In genomic region chr5:122286191-122286590, GRCm38 (mm10) we compare ENCODE assay signal across 8 mouse cellular contexts. TPM values are rescaled to one million over a fixed set of nuclear protein-coding genes. Genes with fewer than 3 reads are reported as not detected.
DNase-seq lines count a peak whose midpoint lies in the region; ATAC-seq lines count a peak whose summit lies in the region.

No protein-coding gene starts in this region.

- DNase-seq in limb, embryonic 11.5 days (ENCODE audit: low spot score): no peak
- DNase-seq in limb, embryonic 10.5 days (ENCODE audit: low spot score): no peak
- no peak for DNase-seq in right cerebral cortex, adult 2 months (ENCODE audit: low spot score in 2 of 2)
- no peak for DNase-seq in T-cell, adult 2 months (ENCODE audit: low spot score)
- DNase-seq in embryo, embryonic 10 days (ENCODE audit: low spot score): no peak

- H3K4me1 ChIP-seq in limb, embryonic 11.5 days (ENCODE audit: control insufficient read depth, insufficient read depth, low read length): peaks cover 12% of the 10 kb centered on the region
- H3K4me1 ChIP-seq in limb, embryonic 10.5 days: peaks cover 22% of the 10 kb centered on the region
- peaks cover 15% of the 10 kb centered on the region for H3K4me1 ChIP-seq in forebrain, embryonic 13.5 days
- H3K4me1 ChIP-seq in limb, embryonic 12.5 days (replicated peaks): peaks cover 15% of the 10 kb centered on the region
- H3K4me1 ChIP-seq in stomach, embryonic 15.5 days: peaks cover 22% of the 10 kb centered on the region

- 0 out of 2 replicates have a peak overlapping the region, but pooled peaks have one; percentile 3 for H3K4me3 ChIP-seq in limb, embryonic 11.5 days (ENCODE audit: low read depth, low read length)
- no peak overlapping the region for H3K4me3 ChIP-seq in limb, embryonic 10.5 days
- H3K4me3 ChIP-seq in forebrain, embryonic 13.5 days: peak overlapping the region; percentile 76; the same call in 1 of the 2 replicates
- H3K4me3 ChIP-seq in limb, embryonic 12.5 days (replicated peaks): 0 out of 2 replicates have a peak overlapping the region, but pooled peaks have one; percentile 4
- H3K4me3 ChIP-seq in stomach, embryonic 15.5 days (replicated peaks): peak overlapping the region; percentile 99; the same call in 1 of the 2 replicates

- H3K9ac ChIP-seq in limb, embryonic 11.5 days (ENCODE audit: low read length): no peak overlapping the region
- H3K9ac ChIP-seq in forebrain, embryonic 13.5 days: no peak overlapping the region; the same call in 1 of the 2 replicates
- H3K9ac ChIP-seq in limb, embryonic 12.5 days (replicated peaks): no peak overlapping the region
- no peak overlapping the region for H3K9ac ChIP-seq in stomach, embryonic 15.5 days

- ATAC-seq in limb, embryonic 11.5 days (ENCODE audit: insufficient number of reproducible peaks, low FRiP score, low TSS enrichment, low read depth): no peak
- no peak for ATAC-seq in forebrain, embryonic 13.5 days
- ATAC-seq in limb, embryonic 12.5 days (ENCODE audit: insufficient number of reproducible peaks, insufficient read depth, low FRiP score, low TSS enrichment, low read depth): no peak
- ATAC-seq in stomach, embryonic 15.5 days (ENCODE audit: insufficient read depth, low FRiP score, low read depth): no peak

- WGBS in limb, embryonic 11.5 days: 82% methylated on average over 10 of the region's 10 CpGs
- 86% methylated on average over 10 of the region's 10 CpGs for WGBS in limb, embryonic 10.5 days
- WGBS in forebrain, embryonic 13.5 days: 84% methylated on average over 10 of the region's 10 CpGs
- 81% methylated on average over 10 of the region's 10 CpGs for WGBS in limb, embryonic 12.5 days
- WGBS in stomach, embryonic 15.5 days: 82% methylated on average over 10 of the region's 10 CpGs

- no peaks in the 10 kb centered on the region; the same call in 1 of the 2 replicates for H3K36me3 ChIP-seq in limb, embryonic 11.5 days (ENCODE audit: control insufficient read depth, insufficient read depth, low read length)
- H3K36me3 ChIP-seq in limb, embryonic 10.5 days: peaks cover 35% of the 10 kb centered on the region
- H3K36me3 ChIP-seq in forebrain, embryonic 13.5 days (ENCODE audit: poor library complexity, severe bottlenecking): peaks cover 21% of the 10 kb centered on the region
- H3K36me3 ChIP-seq in limb, embryonic 12.5 days: peaks cover 28% of the 10 kb centered on the region
- H3K36me3 ChIP-seq in stomach, embryonic 15.5 days: no peaks in the 10 kb centered on the region

- no peaks in the 10 kb centered on the region for H3K9me3 ChIP-seq in limb, embryonic 11.5 days (ENCODE audit: control insufficient read depth, low read length)
- H3K9me3 ChIP-seq in limb, embryonic 10.5 days (replicated peaks): no peaks in the 10 kb centered on the region
- H3K9me3 ChIP-seq in forebrain, embryonic 13.5 days (replicated peaks): no peaks in the 10 kb centered on the region
- H3K9me3 ChIP-seq in limb, embryonic 12.5 days: 0 out of 2 replicates have a peak, but pooled peaks cover 5% of the 10 kb centered on the region
- no peaks in the 10 kb centered on the region for H3K9me3 ChIP-seq in stomach, embryonic 15.5 days

- no peaks in the 10 kb centered on the region for H3K27me3 ChIP-seq in limb, embryonic 11.5 days (ENCODE audit: control insufficient read depth, insufficient read depth, low read length)
- 0 out of 2 replicates have a peak, but pooled peaks cover 1% of the 10 kb centered on the region for H3K27me3 ChIP-seq in limb, embryonic 10.5 days (ENCODE audit: low read depth, poor library complexity, severe bottlenecking)
- H3K27me3 ChIP-seq in forebrain, embryonic 13.5 days: no peaks in the 10 kb centered on the region
- H3K27me3 ChIP-seq in limb, embryonic 12.5 days: no peaks in the 10 kb centered on the region
- H3K27me3 ChIP-seq in stomach, embryonic 15.5 days (replicated peaks): no peaks in the 10 kb centered on the region

- no peak overlapping the region for H3K4me2 ChIP-seq in limb, embryonic 11.5 days (ENCODE audit: low read depth, severe bottlenecking)
- peak overlapping the region; percentile 99 for H3K4me2 ChIP-seq in forebrain, embryonic 13.5 days
- no peak overlapping the region for H3K4me2 ChIP-seq in limb, embryonic 12.5 days
- H3K4me2 ChIP-seq in stomach, embryonic 15.5 days: peak overlapping the region; percentile 87

- no peak overlapping the region for H3K27ac ChIP-seq in limb, embryonic 11.5 days (replicated peaks; ENCODE audit: low read depth, low read length)
- no peak overlapping the region for H3K27ac ChIP-seq in limb, embryonic 10.5 days
- H3K27ac ChIP-seq in forebrain, embryonic 13.5 days: no peak overlapping the region
- no peak overlapping the region for H3K27ac ChIP-seq in limb, embryonic 12.5 days
- no peak overlapping the region for H3K27ac ChIP-seq in stomach, embryonic 15.5 days

RNA-seq across cellular contexts. Expression of gene Pptc7, which starts 2.0 kb away (rescaled TPM):
- polyA plus RNA-seq in limb, embryonic 11.5 days (2014; fragmentation: Nextera tagmentation; extraction: Ambion mirVana): 8.5 and 9.2 TPM in 2 replicates
- polyA plus RNA-seq in limb, embryonic 10.5 days (2016; fragmentation: Nextera tagmentation; extraction: Ambion mirVana): 8.2 and 9.7 TPM in 2 replicates
- polyA plus RNA-seq in forebrain, embryonic 13.5 days (2015; fragmentation: Nextera tagmentation; extraction: Ambion mirVana): 7.5 and 7.7 TPM in 2 replicates
- polyA plus RNA-seq in limb, embryonic 12.5 days (2016; fragmentation: Nextera tagmentation; extraction: Ambion mirVana): 10.1 and 11.4 TPM in 2 replicates
- 10.5 and 10.6 TPM in 2 replicates for polyA plus RNA-seq in stomach, embryonic 15.5 days (2015; fragmentation: Nextera tagmentation; extraction: Ambion mirVana)

RNA-seq across cellular contexts. Expression of gene Tctn1, which starts 21.9 kb away (rescaled TPM):
- polyA plus RNA-seq in limb, embryonic 11.5 days (2014; fragmentation: Nextera tagmentation; extraction: Ambion mirVana): 3.6 and 4.0 TPM in 2 replicates
- 4.4 and 4.9 TPM in 2 replicates for polyA plus RNA-seq in limb, embryonic 10.5 days (2016; fragmentation: Nextera tagmentation; extraction: Ambion mirVana)
- 4.8 and 4.9 TPM in 2 replicates for polyA plus RNA-seq in forebrain, embryonic 13.5 days (2015; fragmentation: Nextera tagmentation; extraction: Ambion mirVana)
- polyA plus RNA-seq in limb, embryonic 12.5 days (2016; fragmentation: Nextera tagmentation; extraction: Ambion mirVana): 4.5 and 4.8 TPM in 2 replicates
- polyA plus RNA-seq in stomach, embryonic 15.5 days (2015; fragmentation: Nextera tagmentation; extraction: Ambion mirVana): 4.8 and 5.0 TPM in 2 replicates

Comparison
In these comparisons a context has a peak if more than half of its experiments do, and no peak if none do; other contexts are left out.
1. H3K4me2 ChIP-seq: peak in forebrain, embryonic 13.5 days (single experiment) and stomach, embryonic 15.5 days (single experiment); none in limb, embryonic 11.5 days (single experiment) and limb, embryonic 12.5 days (single experiment).